Mouse (Mus musculus): ENCODE measurements around the gene Rassf1.

DNA sequence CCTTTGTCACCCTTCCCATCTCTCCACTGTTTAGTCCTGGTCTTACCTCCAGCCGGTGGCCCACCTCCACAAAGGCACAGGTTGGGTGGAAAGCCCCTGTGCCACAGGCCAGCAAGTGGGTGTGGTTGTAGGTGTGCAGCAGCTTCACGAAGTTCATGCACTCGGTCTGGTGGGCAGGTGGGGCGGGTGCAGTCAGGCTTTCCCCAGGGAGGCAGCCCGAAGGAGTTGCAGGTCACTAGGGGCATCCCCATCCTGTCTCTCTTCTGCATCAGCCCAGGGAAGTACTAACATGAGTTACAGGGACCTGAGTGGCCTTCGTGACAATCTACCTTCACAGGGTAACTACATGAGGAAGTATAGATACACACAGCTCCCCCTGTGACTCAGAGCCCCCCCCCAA, 51.9 kb downstream of the Rassf1 start:
- TF ChIP-seq POLR2A (IDR thresholded peaks at IDR 0.05; ENCODE audit: low read depth, low read length) (no peak), MAZ (IDR thresholded peaks at IDR 0.05; ENCODE audit: low read depth, low read length) (peak; percentile 54; the same call in 1 of the 2 replicates), RCOR1 (conservative IDR thresholded peaks at IDR 0.05; ENCODE audit: low read depth, low read length) (no peak), EP300 (IDR thresholded peaks at IDR 0.05; ENCODE audit: low read length) (0 out of 2 replicates have a peak, but pooled peaks have one; percentile 50), CTCF (conservative IDR thresholded peaks at IDR 0.05 in 1 of 2, IDR thresholded peaks at IDR 0.05 in 1 of 2; ENCODE audit: low read depth in 2 of 2, low read length in 2 of 2) (no peak), USF1 (IDR thresholded peaks at IDR 0.05; ENCODE audit: low read depth, low read length) (no peak), MXI1 (IDR thresholded peaks at IDR 0.05; ENCODE audit: low read depth, low read length) (peak; percentile 60), UBTF (IDR thresholded peaks at IDR 0.05; ENCODE audit: low read depth, low read length) (no peak; the same call in 1 of the 2 replicates), MYC (IDR thresholded peaks at IDR 0.05; ENCODE audit: low read depth, low read length) (no peak)
